Mouse (Mus musculus): ENCODE measurements around the gene Rbp3. TPM values are rescaled to one million over a fixed set of nuclear protein-coding genes. Genes with fewer than 3 reads are reported as not detected.

Rbp3 gene
- total RNA-seq (2015) (not detected in 2 replicates), total RNA-seq (2017) (not detected in 2 replicates)

- ATAC-seq (ENCODE audit: poor library complexity, severe bottlenecking): no peak
Observed at GRCm38 (mm10) chr14:33953761-33954160, at the start of gene Rbp3. Gene Rbp3 (plus strand): TSS chr14:33954003.

GRCm38 (mm10) chr14:33904851-33905250, 49.0 kb upstream of the Rbp3 start:
- no peak for ATAC-seq (ENCODE audit: poor library complexity, severe bottlenecking)

GRCm38 (mm10) chr14:33913727-33914126, 40.1 kb upstream of the Rbp3 start:
- ATAC-seq (ENCODE audit: poor library complexity, severe bottlenecking): no peak

GRCm38 (mm10) chr14:33914206-33914605, 39.6 kb upstream of the Rbp3 start:
- ATAC-seq (ENCODE audit: poor library complexity, severe bottlenecking): no peak

GRCm38 (mm10) chr14:33920727-33921559, 32.9 kb upstream of the Rbp3 start:
- no peak for ATAC-seq (ENCODE audit: poor library complexity, severe bottlenecking)

GRCm38 (mm10) chr14:33922771-33923167, 31.0 kb upstream of the Rbp3 start:
- ATAC-seq (ENCODE audit: poor library complexity, severe bottlenecking): no peak

- no peak for ATAC-seq (ENCODE audit: poor library complexity, severe bottlenecking)
Observed at GRCm38 (mm10) chr14:33923168-33924070, 30.4 kb upstream of the Rbp3 start, which contains the start of gene Gdf10. Gene Gdf10 (plus strand): TSS chr14:33923587.

- no peak for ATAC-seq (ENCODE audit: poor library complexity, severe bottlenecking)
Observed at GRCm38 (mm10) chr14:33931853-33932252, 21.9 kb upstream of the Rbp3 start.

- no peak for ATAC-seq (ENCODE audit: poor library complexity, severe bottlenecking)
Observed at GRCm38 (mm10) chr14:33932935-33933703, 20.7 kb upstream of the Rbp3 start.

GRCm38 (mm10) chr14:33933778-33934317, 20.0 kb upstream of the Rbp3 start:
- ATAC-seq (ENCODE audit: poor library complexity, severe bottlenecking): no peak

GRCm38 (mm10) chr14:33939117-33939516, 14.7 kb upstream of the Rbp3 start:
- no peak for ATAC-seq (ENCODE audit: poor library complexity, severe bottlenecking)

GRCm38 (mm10) chr14:33940739-33941138, 13.1 kb upstream of the Rbp3 start, which contains the start of gene Gdf2:
Gene Gdf2 (plus strand): TSS chr14:33941039.
- no peak for ATAC-seq (ENCODE audit: poor library complexity, severe bottlenecking)

GRCm38 (mm10) chr14:33942222-33942621, 11.6 kb upstream of the Rbp3 start:
- no peak for ATAC-seq (ENCODE audit: poor library complexity, severe bottlenecking)

GRCm38 (mm10) chr14:33946125-33946524, 7.7 kb upstream of the Rbp3 start:
- ATAC-seq (ENCODE audit: poor library complexity, severe bottlenecking): no peak

GRCm38 (mm10) chr14:33952233-33952981, 1.4 kb upstream of the Rbp3 start:
- no peak for ATAC-seq (ENCODE audit: poor library complexity, severe bottlenecking)

GRCm38 (mm10) chr14:33956055-33956454, 2.3 kb downstream of the Rbp3 start:
- ATAC-seq (ENCODE audit: poor library complexity, severe bottlenecking): no peak

GRCm38 (mm10) chr14:33958186-33958585, 4.4 kb downstream of the Rbp3 start:
- no peak for ATAC-seq (ENCODE audit: poor library complexity, severe bottlenecking)

- ATAC-seq (ENCODE audit: poor library complexity, severe bottlenecking): no peak
Observed at GRCm38 (mm10) chr14:33958841-33959240, 5.0 kb downstream of the Rbp3 start.

- no peak for ATAC-seq (ENCODE audit: poor library complexity, severe bottlenecking)
Observed at GRCm38 (mm10) chr14:33959341-33959740, 5.5 kb downstream of the Rbp3 start.

GRCm38 (mm10) chr14:33965675-33966074, 11.9 kb downstream of the Rbp3 start:
- ATAC-seq (ENCODE audit: poor library complexity, severe bottlenecking): no peak

Measured in megakaryocyte, adult 5-6 weeks (primary cell).